Mouse (Mus musculus) midbrain, embryonic 10.5 days (tissue): ENCODE measurements around the gene Esf1. TPM values are rescaled to one million over a fixed set of nuclear protein-coding genes. Genes with fewer than 3 reads are reported as not detected.
A peak's percentile ranks its signal among the peaks of the same experiment; 100 is the strongest.
"Not testable (repeated sequence)": the region's sequence is repeated elsewhere in the genome, so short reads cannot be mapped to it uniquely, and the experiment has no call there.

Source experiments
- DNase-seq: peaks from one replicate; pipeline ENCODE4 v3.0.0-alpha.2; 2017; ENCODE audit warnings: low spot score
- H3K27ac ChIP-seq: fragments of 300-500 bp; sonication (generic); replicated peaks from 2 replicates; pipeline ENCODE4 v1.5.1; 2016; ENCODE audit warnings: mild to moderate bottlenecking
- H3K27me3 ChIP-seq: fragments of 300-500 bp; sonication (generic); 2 replicates; pipeline ENCODE4 v1.6.1; 2016; ENCODE audit warnings: low read depth, mild to moderate bottlenecking; ENCODE audit not compliant: poor library complexity, severe bottlenecking
- H3K36me3 ChIP-seq: fragments of 300-500 bp; sonication (generic); 2 replicates; pipeline ENCODE4 v1.6.1; 2016; ENCODE audit warnings: mild to moderate bottlenecking, moderate library complexity
- H3K4me1 ChIP-seq: fragments of 300-500 bp; sonication (generic); 2 replicates; pipeline ENCODE4 v1.6.1; 2016
- H3K4me3 ChIP-seq: fragments of 300-500 bp; sonication (generic); 2 replicates; pipeline ENCODE4 v1.5.1; 2016; ENCODE audit warnings: mild to moderate bottlenecking, moderate library complexity
- H3K9me3 ChIP-seq: fragments of 300-500 bp; sonication (generic); replicated peaks from 2 replicates; pipeline ENCODE4 v1.6.1; 2016; ENCODE audit warnings: mild to moderate bottlenecking
- WGBS: fragments of 180-500 bp; shearing (Covaris S2); methylation state at CpG from one replicate; pipeline ENCODE4 v1.1.7; 2016; 5-methylcytosine and 5-hydroxymethylcytosine counted together
- polyA plus RNA-seq: library from polyadenylated mRNA; unstranded; fragments of >200 nt; fragmentation: Nextera tagmentation; extraction: Ambion mirVana; gene quantifications from 2 replicates; pipeline ENCODE4 v1.2.1, GENCODE M21; 2016

Esf1 gene
- polyA plus RNA-seq, result 26.9 and 28.3 TPM in 2 replicates

- peak; percentile 94 for DNase-seq
- H3K27me3 ChIP-seq, result no peaks in the 10 kb centered on the region
- H3K36me3 ChIP-seq, result peaks cover 35% of the 10 kb centered on the region
- H3K9me3 ChIP-seq, result no peaks in the 10 kb centered on the region
- H3K4me1 ChIP-seq, result peaks cover 23% of the 10 kb centered on the region
- peak within 1 kb of the TSS; percentile 89 for H3K27ac ChIP-seq
- H3K4me3 ChIP-seq, result peak within 1 kb of the TSS; percentile 88
- WGBS, result under 1% methylated on average over 43 of the region's 43 CpGs
These were observed at the start of gene Esf1, which contains the start of gene Ndufaf5 for GRCm38 (mm10) chr2:140170127-140170802. Gene Esf1 (minus strand): TSS chr2:140170564. Gene Ndufaf5 (plus strand): TSS chr2:140170649.

GRCm38 (mm10) chr2:140215965-140216364 lies 45.6 kb upstream of the Esf1 start:
- H3K9me3 ChIP-seq, result no peaks in the 10 kb centered on the region
- DNase-seq, result no peak
- 88% methylated on average over 1 of the region's 1 CpGs for WGBS

GRCm38 (mm10) chr2:140215415-140215814 lies 45.1 kb upstream of the Esf1 start:
- no peak overlapping the region for H3K4me3 ChIP-seq
- H3K9me3 ChIP-seq, result no peaks in the 10 kb centered on the region
- no peaks in the 10 kb centered on the region for H3K27me3 ChIP-seq
- H3K4me1 ChIP-seq, result peaks cover 5% of the 10 kb centered on the region
- DNase-seq, result no peak
- no peaks in the 10 kb centered on the region for H3K36me3 ChIP-seq
- WGBS, result 80% methylated on average over 2 of the region's 2 CpGs
- H3K27ac ChIP-seq, result no peak overlapping the region

More at GRCm38 (mm10) chr2:140215965-140216364, 45.6 kb upstream of the Esf1 start:
- H3K4me1 ChIP-seq, result peaks cover 7% of the 10 kb centered on the region
- H3K27ac ChIP-seq, result no peak overlapping the region
- H3K27me3 ChIP-seq, result no peaks in the 10 kb centered on the region
- H3K36me3 ChIP-seq, result no peaks in the 10 kb centered on the region
- no peak overlapping the region for H3K4me3 ChIP-seq

GRCm38 (mm10) chr2:140214519-140215027 lies 44.2 kb upstream of the Esf1 start:
- WGBS, result 89% methylated on average over 4 of the region's 4 CpGs
- H3K4me1 ChIP-seq, result no peaks in the 10 kb centered on the region
- H3K27me3 ChIP-seq, result no peaks in the 10 kb centered on the region
- no peak overlapping the region for H3K27ac ChIP-seq
- no peak overlapping the region for H3K4me3 ChIP-seq
- no peaks in the 10 kb centered on the region for H3K9me3 ChIP-seq
- no peak for DNase-seq
- no peaks in the 10 kb centered on the region for H3K36me3 ChIP-seq

GRCm38 (mm10) chr2:140203756-140204155 lies 33.4 kb upstream of the Esf1 start:
- Histone ChIP-seq H3K36me3 (peaks cover 52% of the 10 kb centered on the region), H3K4me3 (no peak overlapping the region), H3K4me1 (no peaks in the 10 kb centered on the region), H3K27ac (no peak overlapping the region), H3K9me3 (no peaks in the 10 kb centered on the region), H3K27me3 (no peaks in the 10 kb centered on the region)
- WGBS, result 96% methylated on average over 7 of the region's 7 CpGs
- no peak for DNase-seq

GRCm38 (mm10) chr2:140202573-140202972 lies 32.2 kb upstream of the Esf1 start:
- WGBS, result 94% methylated on average over 5 of the region's 5 CpGs
- Histone ChIP-seq H3K4me3 (no peak overlapping the region), H3K9me3 (no peaks in the 10 kb centered on the region), H3K4me1 (no peaks in the 10 kb centered on the region), H3K36me3 (peaks cover 58% of the 10 kb centered on the region), H3K27ac (no peak overlapping the region), H3K27me3 (no peaks in the 10 kb centered on the region)
- DNase-seq, result no peak

- no peak overlapping the region for H3K27ac ChIP-seq
- H3K9me3 ChIP-seq, result no peaks in the 10 kb centered on the region
- H3K4me1 ChIP-seq, result no peaks in the 10 kb centered on the region
- WGBS, result 80% methylated on average over 2 of the region's 2 CpGs
- H3K27me3 ChIP-seq, result no peaks in the 10 kb centered on the region
- DNase-seq, result no peak
- peaks cover 52% of the 10 kb centered on the region for H3K36me3 ChIP-seq
- no peak overlapping the region for H3K4me3 ChIP-seq
These were observed 30.3 kb upstream of the Esf1 start for GRCm38 (mm10) chr2:140200713-140201112.

- DNase-seq, H3K4me3 ChIP-seq, H3K27ac ChIP-seq, H3K4me1 ChIP-seq, H3K27me3 ChIP-seq, H3K9me3 ChIP-seq: not testable (repeated sequence)
- 88% methylated on average over 3 of the region's 3 CpGs for WGBS
- H3K36me3 ChIP-seq, result peaks cover 47% of the 10 kb centered on the region
These were observed 15.4 kb upstream of the Esf1 start for GRCm38 (mm10) chr2:140185685-140186210.

- Histone ChIP-seq H3K4me1 (peaks cover 23% of the 10 kb centered on the region), H3K4me3 (peak overlapping the region; percentile 88), H3K36me3 (peaks cover 32% of the 10 kb centered on the region), H3K27ac (peak overlapping the region; percentile 89), H3K9me3 (no peaks in the 10 kb centered on the region), H3K27me3 (no peaks in the 10 kb centered on the region)
- no peak for DNase-seq
- 7% methylated on average over 28 of the region's 28 CpGs for WGBS
These were observed 614 bp upstream of the Esf1 start for GRCm38 (mm10) chr2:140170803-140171553.

- H3K27me3 ChIP-seq, result no peaks in the 10 kb centered on the region
- H3K27ac ChIP-seq, result no peak overlapping the region
- H3K4me3 ChIP-seq, result peak overlapping the region; percentile 88
- H3K4me1 ChIP-seq, result peaks cover 23% of the 10 kb centered on the region
- H3K36me3 ChIP-seq, result peaks cover 42% of the 10 kb centered on the region
- 90% methylated on average over 1 of the region's 1 CpGs for WGBS
- H3K9me3 ChIP-seq, result no peaks in the 10 kb centered on the region
- DNase-seq, result no peak
These were observed 1.3 kb downstream of the Esf1 start for GRCm38 (mm10) chr2:140169057-140169456.

GRCm38 (mm10) chr2:140163351-140163854 lies 7.0 kb downstream of the Esf1 start:
- Histone ChIP-seq H3K4me1 (no peaks in the 10 kb centered on the region), H3K27ac (no peak overlapping the region), H3K9me3 (no peaks in the 10 kb centered on the region), H3K4me3 (no peak overlapping the region), H3K36me3 (peaks cover 77% of the 10 kb centered on the region), H3K27me3 (no peaks in the 10 kb centered on the region)
- no peak for DNase-seq
- 96% methylated on average over 5 of the region's 5 CpGs for whole genome bisulfite sequencing

GRCm38 (mm10) chr2:140159186-140159730 lies 11.1 kb downstream of the Esf1 start:
- Histone ChIP-seq H3K27me3 (no peaks in the 10 kb centered on the region), H3K27ac (no peak overlapping the region), H3K4me1 (no peaks in the 10 kb centered on the region), H3K4me3 (no peak overlapping the region), H3K36me3 (peaks cover 87% of the 10 kb centered on the region), H3K9me3 (no peaks in the 10 kb centered on the region)
- WGBS, result 88% methylated on average over 3 of the region's 3 CpGs
- no peak for DNase-seq
